ENCODE assay signal across 10 mouse cellular contexts in the genomic region with DNA sequence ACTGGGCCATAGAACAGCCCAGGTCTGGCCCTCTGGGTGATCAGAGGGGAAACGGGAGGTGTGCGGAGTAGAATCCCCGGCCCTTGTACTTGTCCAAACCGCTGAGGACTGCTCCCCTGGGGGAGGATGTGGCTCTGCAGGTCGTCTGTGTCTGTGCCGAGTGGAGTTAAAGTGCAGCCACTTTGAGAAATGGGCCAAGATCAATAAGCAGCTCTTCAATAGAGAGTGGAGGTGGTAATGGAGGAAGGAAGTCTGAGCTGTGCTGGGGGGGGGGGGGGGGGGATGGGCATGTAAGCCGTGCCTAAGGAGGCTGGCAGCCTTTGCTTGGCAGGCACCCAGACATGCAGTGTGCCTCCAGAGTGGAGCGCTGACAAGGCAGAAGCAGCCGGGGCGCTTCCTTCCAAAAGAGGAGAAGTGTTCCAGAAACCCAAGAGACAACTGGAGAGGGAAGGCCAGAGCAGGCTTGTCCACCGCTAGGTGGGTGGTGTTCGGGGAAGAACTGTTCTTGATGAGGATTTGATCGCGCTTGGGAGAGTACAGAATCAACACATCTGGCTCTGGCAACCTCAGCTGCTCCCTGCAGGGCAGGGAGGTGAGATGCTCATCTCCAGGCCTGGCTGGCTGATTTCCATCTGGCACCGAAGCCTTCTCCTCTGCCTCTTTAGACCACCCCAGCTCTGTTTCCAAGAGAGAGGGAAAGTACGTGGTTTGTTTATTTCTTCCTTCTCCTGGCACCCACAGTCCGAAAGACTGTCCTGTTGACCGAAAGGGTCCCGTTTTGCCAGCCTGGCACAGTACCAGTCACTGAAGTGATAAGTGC. TPM values are rescaled to one million over a fixed set of nuclear protein-coding genes. Genes with fewer than 3 reads are reported as not detected.
A peak's percentile ranks its signal among the peaks of the same experiment; 100 is the strongest.
DNase-seq lines count a peak whose midpoint lies in the region; ATAC-seq lines count a peak whose summit lies in the region.
"Had no signal": no experiment of that assay in that cellular context is flagged by ENCODE, and none has a peak within 500 bp of the region (broad histone marks: within the 10 kb centered on the region; RNA-seq: fewer than 3 reads in every experiment).

No protein-coding gene starts in this region.

- H3K9me3 ChIP-seq in hindbrain, embryonic 15.5 days = no peaks in the 10 kb centered on the region
- no peaks in the 10 kb centered on the region for H3K9me3 ChIP-seq in hindbrain, embryonic 10.5 days

- peak overlapping the region; percentile 30 for H3K4me2 ChIP-seq in hindbrain, embryonic 15.5 days

- no peak overlapping the region for H3K9ac ChIP-seq in hindbrain, embryonic 15.5 days

- ATAC-seq in hindbrain, embryonic 15.5 days (ENCODE audit: low FRiP score, low read depth) = peak; percentile 43
- peak; percentile 66 for ATAC-seq in frontal cortex, adult (ENCODE audit: low TSS enrichment)
- ATAC-seq: Patski had no signal

- H3K27ac ChIP-seq in hindbrain, embryonic 15.5 days (replicated peaks) = peak overlapping the region; percentile 52
- H3K27ac ChIP-seq in hindbrain, embryonic 10.5 days = no peak overlapping the region

- no peak overlapping the region for H3K4me3 ChIP-seq in hindbrain, embryonic 15.5 days
- H3K4me3 ChIP-seq in hindbrain, embryonic 10.5 days = no peak overlapping the region

- 34% methylated on average over 18 of the region's 19 CpGs for WGBS in hindbrain, embryonic 15.5 days
- 66% methylated on average over 19 of the region's 19 CpGs for WGBS in hindbrain, embryonic 10.5 days

- H3K27me3 ChIP-seq in hindbrain, embryonic 15.5 days = no peaks in the 10 kb centered on the region
- peaks cover 38% of the 10 kb centered on the region for H3K27me3 ChIP-seq in hindbrain, embryonic 10.5 days (ENCODE audit: insufficient read depth, poor library complexity, severe bottlenecking)
- H3K27me3 ChIP-seq: Patski had no signal

- DNase-seq in hindbrain, embryonic 10.5 days (ENCODE audit: low spot score) = no peak
- peak; percentile 37 for DNase-seq in T-cell, adult 2 months (ENCODE audit: low spot score)
- DNase-seq in heart, postnatal 36 days = peak; percentile 64 to 66
- peak; percentile 87 to 93 for DNase-seq in left cerebral cortex, postnatal 25 days (ENCODE audit: low spot score in 2 of 2)
- DNase-seq in right cerebral cortex, postnatal 10 days (ENCODE audit: low spot score in 2 of 2) = peak; percentile 93 to 94
- DNase-seq in thymus, postnatal 4 days = no peak

- H3K4me1 ChIP-seq in hindbrain, embryonic 15.5 days (replicated peaks) = peaks cover 47% of the 10 kb centered on the region
- H3K4me1 ChIP-seq in hindbrain, embryonic 10.5 days (replicated peaks) = peaks cover 42% of the 10 kb centered on the region

- intact Hi-C loops in heart, postnatal 36 days (cut with DNase I) = loop anchor here (5.0 kb wide), 4 partner anchors 138 to 348 kb away; partner anchors contain the start of gene Ccdc113
- intact Hi-C loops in left cerebral cortex, postnatal 25 days (cut with DNase I) = loop anchor here (1.0 to 10.0 kb wide), 3 partner anchors 85 to 256 kb away; partner anchors contain the start of gene Cfap20

- peaks cover 8% of the 10 kb centered on the region; the same call in 1 of the 2 replicates for H3K36me3 ChIP-seq in hindbrain, embryonic 15.5 days
- H3K36me3 ChIP-seq in hindbrain, embryonic 10.5 days = peaks cover 18% of the 10 kb centered on the region

RNA-seq across cellular contexts. Expression of gene Mmp15, which starts 3.0 kb away (rescaled TPM):
- polyA plus RNA-seq in hindbrain, embryonic 15.5 days (2015; fragmentation: Nextera tagmentation; extraction: Ambion mirVana) = 20.0 and 22.1 TPM in 2 replicates
- polyA plus RNA-seq in hindbrain, embryonic 10.5 days (2016; fragmentation: Nextera tagmentation; extraction: Ambion mirVana) = 15.2 and 19.4 TPM in 2 replicates
- total RNA-seq in heart, postnatal 36 days (2021) = 10 to 100 TPM; 58.7 to 67.8 TPM
- total RNA-seq in left cerebral cortex, postnatal 25 days (2021) = 10 to 100 TPM; 20.9 TPM

RNA-seq across cellular contexts. Expression of gene Usb1, which starts 16.9 kb away (rescaled TPM):
- 34.8 and 35.8 TPM in 2 replicates for polyA plus RNA-seq in hindbrain, embryonic 15.5 days (2015; fragmentation: Nextera tagmentation; extraction: Ambion mirVana)
- 48.5 and 48.8 TPM in 2 replicates for polyA plus RNA-seq in hindbrain, embryonic 10.5 days (2016; fragmentation: Nextera tagmentation; extraction: Ambion mirVana)
- total RNA-seq in heart, postnatal 36 days (2021) = 10 to 100 TPM; 13.6 to 18.9 TPM
- total RNA-seq in left cerebral cortex, postnatal 25 days (2021) = 10 to 100 TPM; 13.5 to 14.0 TPM

RNA-seq across cellular contexts. Expression of gene Zfp319, which starts 17.3 kb away (rescaled TPM):
- polyA plus RNA-seq in hindbrain, embryonic 15.5 days (2015; fragmentation: Nextera tagmentation; extraction: Ambion mirVana) = 15.2 and 16.5 TPM in 2 replicates
- 12.4 and 16.6 TPM in 2 replicates for polyA plus RNA-seq in hindbrain, embryonic 10.5 days (2016; fragmentation: Nextera tagmentation; extraction: Ambion mirVana)
- 1 to 10 TPM; 8.1 to 8.7 TPM for total RNA-seq in heart, postnatal 36 days (2021)
- 10 to 100 TPM; 15.0 to 17.5 TPM for total RNA-seq in left cerebral cortex, postnatal 25 days (2021)

RNA-seq across cellular contexts. Expression of gene Tepp, which starts 38.7 kb away (rescaled TPM):
- polyA plus RNA-seq in hindbrain, embryonic 15.5 days (2015; fragmentation: Nextera tagmentation; extraction: Ambion mirVana) = 2.3 and 3.6 TPM in 2 replicates
- not detected in 2 replicates for polyA plus RNA-seq in hindbrain, embryonic 10.5 days (2016; fragmentation: Nextera tagmentation; extraction: Ambion mirVana)
- total RNA-seq in heart, postnatal 36 days (2021) = not detected
- not detected for total RNA-seq in left cerebral cortex, postnatal 25 days (2021)
- polyA plus RNA-seq: Patski; small intestine, adult 2 months had no signal

RNA-seq across cellular contexts. Expression of gene Cngb1, which starts 42.6 kb away (rescaled TPM):
- 0.43 TPM in 2 replicates for polyA plus RNA-seq in hindbrain, embryonic 15.5 days (2015; fragmentation: Nextera tagmentation; extraction: Ambion mirVana)
- 0.07 and 0.59 TPM in 2 replicates for polyA plus RNA-seq in hindbrain, embryonic 10.5 days (2016; fragmentation: Nextera tagmentation; extraction: Ambion mirVana)
- total RNA-seq in heart, postnatal 36 days (2021) = under 1 TPM; 0.64 to 0.98 TPM
- under 1 TPM; 0.48 to 0.53 TPM for total RNA-seq in left cerebral cortex, postnatal 25 days (2021)

Comparison
In these comparisons a context has a peak if more than half of its experiments do, and no peak if none do; other contexts are left out.
1. DNase-seq: peak in T-cell, adult 2 months (single experiment), heart, postnatal 36 days (2 of 2), left cerebral cortex, postnatal 25 days (2 of 2) and right cerebral cortex, postnatal 10 days (2 of 2); none in hindbrain, embryonic 10.5 days (single experiment) and thymus, postnatal 4 days (single experiment).